Mouse (Mus musculus): Measurements from ENCODE around the gene Phyhipl.

The Phyhipl gene

GRCm38 (mm10) chr10:70532249-70532648 lies 123.5 kb downstream of the Phyhipl start:
- DNase-seq (ENCODE audit: low spot score in 2 of 2) = no peak

GRCm38 (mm10) chr10:70530185-70530823 lies 125.5 kb downstream of the Phyhipl start:
- no peak for DNase-seq (ENCODE audit: low spot score in 2 of 2)

- DNase-seq (ENCODE audit: low spot score in 2 of 2) = no peak
Measured at GRCm38 (mm10) chr10:70521379-70521778, 134.4 kb downstream of the Phyhipl start.

- no peak for DNase-seq (ENCODE audit: low spot score in 2 of 2)
Measured at GRCm38 (mm10) chr10:70520143-70521131, 135.3 kb downstream of the Phyhipl start.

- DNase-seq (ENCODE audit: low spot score in 2 of 2) = no peak
Measured at GRCm38 (mm10) chr10:70519640-70520099, 136.1 kb downstream of the Phyhipl start.

GRCm38 (mm10) chr10:70516661-70517060 lies 139.1 kb downstream of the Phyhipl start:
- DNase-seq (ENCODE audit: low spot score in 2 of 2) = no peak

GRCm38 (mm10) chr10:70514848-70515247 lies 140.9 kb downstream of the Phyhipl start:
- DNase-seq (ENCODE audit: low spot score in 2 of 2) = no peak

- no peak for DNase-seq (ENCODE audit: low spot score in 2 of 2)
Measured at GRCm38 (mm10) chr10:70507880-70508279, 147.9 kb downstream of the Phyhipl start.
